Mouse (Mus musculus) cerebellum, adult 9-10 months (tissue): ENCODE measurements around the gene Cops7b.
A peak's percentile ranks its signal among the peaks of the same experiment; 100 is the strongest.

Experiments used
- DNase-seq: peaks from one replicate; pipeline ENCODE4 v3.0.0; 2022

Cops7b gene

GRCm38 (mm10) chr1:86600117-86600516 is 17.4 kb downstream of the Cops7b start:
- DNase-seq, result no peak

- DNase-seq, result no peak
These were observed 28.2 kb downstream of the Cops7b start for GRCm38 (mm10) chr1:86610954-86611353.

GRCm38 (mm10) chr1:86612081-86612480 is 29.4 kb downstream of the Cops7b start:
- DNase-seq, result no peak

GRCm38 (mm10) chr1:86614269-86614668 is 31.6 kb downstream of the Cops7b start:
- DNase-seq, result peak; percentile 29

- DNase-seq, result peak; percentile 67
These were observed 35.9 kb downstream of the Cops7b start for GRCm38 (mm10) chr1:86618454-86619125.

- no peak for DNase-seq
These were observed 39.6 kb downstream of the Cops7b start for GRCm38 (mm10) chr1:86622296-86622695.

- DNase-seq, result no peak
These were observed 40.6 kb downstream of the Cops7b start for GRCm38 (mm10) chr1:86623001-86624000.

- no peak for DNase-seq
These were observed 45.6 kb downstream of the Cops7b start for GRCm38 (mm10) chr1:86628270-86628669.

GRCm38 (mm10) chr1:86629936-86630335 is 47.2 kb downstream of the Cops7b start:
- no peak for DNase-seq

GRCm38 (mm10) chr1:86630527-86630926 is 47.8 kb downstream of the Cops7b start:
- DNase-seq, result no peak

GRCm38 (mm10) chr1:86632732-86633380 is 50.2 kb downstream of the Cops7b start:
- DNase-seq, result no peak

- DNase-seq, result no peak
These were observed 50.7 kb downstream of the Cops7b start for GRCm38 (mm10) chr1:86633434-86633833.

- DNase-seq, result no peak
These were observed 51.4 kb downstream of the Cops7b start for GRCm38 (mm10) chr1:86633840-86634750.

- peak; percentile 12 for DNase-seq
These were observed 52.2 kb downstream of the Cops7b start for GRCm38 (mm10) chr1:86634751-86635359.

- no peak for DNase-seq
These were observed 60.6 kb downstream of the Cops7b start for GRCm38 (mm10) chr1:86643101-86643809.

- DNase-seq, result no peak
These were observed 64.8 kb downstream of the Cops7b start for GRCm38 (mm10) chr1:86647517-86647916.

GRCm38 (mm10) chr1:86650272-86650671 is 67.6 kb downstream of the Cops7b start:
- peak; percentile 64 for DNase-seq

GRCm38 (mm10) chr1:86652675-86653074 is 70.0 kb downstream of the Cops7b start:
- no peak for DNase-seq

GRCm38 (mm10) chr1:86657071-86657470 is 74.4 kb downstream of the Cops7b start:
- no peak for DNase-seq
